Mouse (Mus musculus) adrenal gland (tissue): ENCODE measurements at regions not wholly inside any gene's neighbourhood (a gene's known extent, or its start where the extent isn't known, plus 50 kb on each side); places are given as distances from the start of the nearest gene placed in this dataset.

Experiments used
- intact Hi-C: fragments of 180-260 bp; cut with DNase I; formaldehyde crosslinking; loops from one replicate; pipeline ENCODE4 v1.15.1; 2025

GRCm38 (mm10) chr13:4663390-4663789, 54.4 kb upstream of the Akr1e1 start:
- intact Hi-C loops: loop anchor here (10.0 kb wide), 1 partner anchor 1201 kb away; the partner anchor contains the start of gene Klf6

- intact Hi-C loops: loop anchor here (10.0 kb wide), 1 partner anchor 1202 kb away; the partner anchor contains the start of gene Klf6
Observed at GRCm38 (mm10) chr13:4662336-4663101, 53.5 kb upstream of the Akr1e1 start.
